Mouse (Mus musculus) heart, adult 2 months (tissue): Measurements from ENCODE around the gene Pithd1.

Source experiments
- CTCF ChIP-seq: fragments of 200-600 bp; IDR thresholded peaks from 2 replicates; pipeline ENCODE4 v1.8.1; 2022; ENCODE audit warnings: antibody characterized with exemption, mild to moderate bottlenecking, moderate library complexity
- EP300 ChIP-seq: fragments of 200-500 bp; IDR thresholded peaks from 2 replicates; pipeline ENCODE4 v1.6.1; 2011; ENCODE audit warnings: low read depth, low read length, control low read depth; ENCODE audit not compliant: insufficient read depth
- POLR2A ChIP-seq: fragments of 200-500 bp; IDR thresholded peaks from 2 replicates; pipeline ENCODE4 v1.6.1; 2011; ENCODE audit warnings: mild to moderate bottlenecking, low read depth, low read length, control low read depth; ENCODE audit not compliant: insufficient read depth

DNA sequence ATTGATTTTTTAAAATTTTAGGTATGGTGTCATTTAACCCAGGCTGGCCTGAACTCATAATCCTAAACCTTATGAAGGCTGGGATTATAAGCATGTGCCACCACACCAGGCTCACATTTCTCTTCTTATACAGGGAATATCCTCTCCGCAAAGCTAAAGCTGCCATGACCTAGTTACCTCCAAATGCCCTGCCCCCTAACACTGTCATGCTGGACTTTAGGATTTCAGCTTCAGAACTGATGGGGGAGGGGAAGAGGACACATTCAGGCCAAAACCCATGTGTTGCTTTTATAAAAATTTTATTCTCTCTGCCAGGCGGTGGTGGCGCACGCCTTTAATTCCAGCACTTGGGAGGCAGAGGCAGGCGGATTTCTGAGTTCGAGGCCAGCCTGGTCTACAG lies 6.9 kb upstream of the Pithd1 start:
- TF ChIP-seq CTCF (no peak), POLR2A (no peak), EP300 (no peak)
